Mouse (Mus musculus) kidney, postnatal 0 days (tissue): Measurements from ENCODE around the gene Tenm3. TPM values are rescaled to one million over a fixed set of nuclear protein-coding genes. Genes with fewer than 3 reads are reported as not detected.

Source experiments
- ATAC-seq: fragments of 200-750 bp; cut with Nextera tagmentation; replicated peaks from 2 replicates; pipeline ENCODE4 v1.8.0; 2017; ENCODE audit warnings: low read depth, moderate number of reproducible peaks, moderate TSS enrichment, moderate library complexity; ENCODE audit not compliant: low FRiP score
- DNase-seq: peaks from one replicate; pipeline ENCODE4 v3.0.0-alpha.2; 2016; ENCODE audit warnings: low spot score
- H3K27ac ChIP-seq: fragments of 300-500 bp; sonication (generic); 2 replicates; pipeline ENCODE4 v1.5.1; 2014; ENCODE audit warnings: mild to moderate bottlenecking
- H3K27me3 ChIP-seq: fragments of 300-500 bp; sonication (generic); 2 replicates; pipeline ENCODE4 v1.6.1; 2014; ENCODE audit warnings: low read length, mixed read lengths; ENCODE audit not compliant: insufficient read depth
- H3K36me3 ChIP-seq: fragments of 300-500 bp; sonication (generic); 2 replicates; pipeline ENCODE4 v1.6.1; 2014; ENCODE audit warnings: low read length, mixed read lengths; ENCODE audit not compliant: insufficient read depth
- H3K4me1 ChIP-seq: fragments of 300-500 bp; sonication (generic); replicated peaks from 2 replicates; pipeline ENCODE4 v1.6.1; 2014; ENCODE audit warnings: antibody characterized with exemption, low read length, mixed read lengths; ENCODE audit not compliant: insufficient read depth
- H3K4me2 ChIP-seq: fragments of 300-500 bp; sonication (generic); 2 replicates; pipeline ENCODE4 v1.6.1; 2014; ENCODE audit warnings: mild to moderate bottlenecking, low read length, moderate library complexity, mixed read lengths
- H3K4me3 ChIP-seq: fragments of 300-500 bp; sonication (generic); replicated peaks from 2 replicates; pipeline ENCODE4 v1.5.1; 2014; ENCODE audit warnings: low read depth, low read length
- H3K9ac ChIP-seq: fragments of 300-500 bp; sonication (generic); 2 replicates; pipeline ENCODE4 v1.6.1; 2014; ENCODE audit warnings: low read depth, low read length
- H3K9me3 ChIP-seq: fragments of 300-500 bp; sonication (generic); replicated peaks from 2 replicates; pipeline ENCODE4 v1.6.1; 2016; ENCODE audit warnings: low read length, inconsistent platforms, mixed read lengths
- CTCF ChIP-seq: IDR thresholded peaks from 2 replicates; pipeline ENCODE4 v1.5.1; 2016; ENCODE audit warnings: antibody characterized with exemption, low read depth, mild to moderate bottlenecking, moderate library complexity
- WGBS: fragments of 180-500 bp; shearing (Covaris S2); extraction: QIAGEN DNeasy Blood & Tissue Kit; methylation state at CpG from one replicate; pipeline ENCODE4 v1.1.7; 2014; 5-methylcytosine and 5-hydroxymethylcytosine counted together
- polyA plus RNA-seq: library from polyadenylated mRNA; unstranded; fragments of >200 nt; fragmentation: Nextera tagmentation; extraction: Ambion mirVana; gene quantifications from 2 replicates; pipeline ENCODE4 v1.2.1, GENCODE M21; 2015

The Tenm3 gene
- polyA plus RNA-seq, 1 experiment from 2014 or later = 15.3 TPM

DNA sequence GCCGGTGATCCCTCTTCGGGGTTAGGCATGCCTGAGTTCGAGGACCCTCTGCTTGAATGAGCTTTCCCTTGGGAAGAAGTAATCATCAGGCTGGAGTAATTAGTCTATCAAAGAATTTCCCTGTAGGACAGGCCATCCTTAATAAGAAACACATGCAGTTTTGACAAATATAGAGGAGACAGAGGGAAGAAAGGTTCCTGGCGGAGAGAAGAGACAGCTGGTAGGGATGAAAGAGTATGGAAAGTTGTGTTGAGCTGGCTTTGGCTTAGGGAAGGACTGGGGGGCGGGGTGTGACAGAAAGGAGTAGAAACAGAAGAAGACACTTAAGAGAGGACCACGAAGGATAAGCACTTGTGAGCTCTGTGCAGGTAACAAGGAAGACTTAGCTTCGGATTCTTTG is 194.3 kb downstream of the Tenm3 start:
- Histone ChIP-seq H3K4me2 (no peak overlapping the region), H3K36me3 (no peaks in the 10 kb centered on the region), H3K27me3 (no peaks in the 10 kb centered on the region), H3K27ac (no peak overlapping the region), H3K9me3 (no peaks in the 10 kb centered on the region), H3K4me3 (no peak overlapping the region), H3K4me1 (no peaks in the 10 kb centered on the region), H3K9ac (no peak overlapping the region)
- DNase-seq = peak; percentile 48
- TF ChIP-seq CTCF = no peak
- no peak for ATAC-seq
- WGBS = 74% methylated on average over 7 of the region's 7 CpGs

GRCm38 (mm10) chr8:48646110-48646509 is 197.6 kb downstream of the Tenm3 start:
- Histone ChIP-seq H3K4me2 (no peak overlapping the region), H3K27ac (no peak overlapping the region), H3K9ac (no peak overlapping the region), H3K9me3 (no peaks in the 10 kb centered on the region), H3K36me3 (no peaks in the 10 kb centered on the region), H3K4me1 (no peaks in the 10 kb centered on the region), H3K27me3 (no peaks in the 10 kb centered on the region), H3K4me3 (no peak overlapping the region)
- DNase-seq (no peak), ATAC-seq (no peak)
- WGBS = 79% methylated on average over 18 of the region's 18 CpGs
- TF ChIP-seq CTCF = no peak

GRCm38 (mm10) chr8:48638129-48638528 is 205.6 kb downstream of the Tenm3 start:
- no peak for TF ChIP-seq CTCF
- Histone ChIP-seq H3K4me1 (no peaks in the 10 kb centered on the region), H3K36me3 (no peaks in the 10 kb centered on the region), H3K27ac (no peak overlapping the region), H3K27me3 (no peaks in the 10 kb centered on the region), H3K9me3 (no peaks in the 10 kb centered on the region), H3K9ac (no peak overlapping the region), H3K4me3 (no peak overlapping the region), H3K4me2 (no peak overlapping the region)
- 76% methylated on average over 4 of the region's 4 CpGs for WGBS
- ATAC-seq (no peak), DNase-seq (no peak)

DNA sequence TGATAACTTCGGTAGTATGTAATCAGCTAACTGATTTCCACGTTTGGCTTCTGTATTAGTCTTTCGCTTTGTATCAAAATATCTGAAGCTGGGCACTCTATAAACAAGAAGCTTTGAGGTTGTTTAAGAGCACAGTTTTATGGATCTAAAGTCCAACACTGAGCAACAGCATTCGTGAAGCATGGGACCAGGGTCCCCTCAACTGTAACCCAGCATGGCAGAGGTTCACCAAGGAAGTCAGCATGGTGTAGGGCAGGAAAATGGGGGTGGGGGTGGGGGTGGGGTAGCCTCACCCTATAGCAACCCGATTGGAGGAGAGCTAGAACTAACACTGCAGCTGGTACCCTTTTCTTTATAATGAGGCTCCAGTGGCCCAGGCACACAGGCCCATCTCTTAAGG is 206.8 kb downstream of the Tenm3 start:
- ATAC-seq (no peak), DNase-seq (no peak)
- Histone ChIP-seq H3K9me3 (no peaks in the 10 kb centered on the region), H3K4me3 (no peak overlapping the region), H3K9ac (no peak overlapping the region), H3K27me3 (no peaks in the 10 kb centered on the region), H3K27ac (no peak overlapping the region), H3K36me3 (no peaks in the 10 kb centered on the region), H3K4me1 (no peaks in the 10 kb centered on the region), H3K4me2 (no peak overlapping the region)
- WGBS = 86% methylated on average over 5 of the region's 5 CpGs
- TF ChIP-seq CTCF = no peak

- no peak for TF ChIP-seq CTCF
- Histone ChIP-seq H3K4me2 (no peak overlapping the region), H3K4me1 (no peaks in the 10 kb centered on the region), H3K27ac (no peak overlapping the region), H3K36me3 (no peaks in the 10 kb centered on the region), H3K9me3 (no peaks in the 10 kb centered on the region), H3K9ac (no peak overlapping the region), H3K4me3 (no peak overlapping the region), H3K27me3 (no peaks in the 10 kb centered on the region)
- 46% methylated on average over 4 of the region's 4 CpGs for WGBS
- DNase-seq (peak; percentile 20), ATAC-seq (no peak)
Measured at GRCm38 (mm10) chr8:48635815-48636214, 207.9 kb downstream of the Tenm3 start.

- H3K4me1 ChIP-seq = no peaks in the 10 kb centered on the region
- H3K36me3 ChIP-seq = no peaks in the 10 kb centered on the region
- ATAC-seq (no peak), DNase-seq (no peak)
- H3K4me3 ChIP-seq = no peak overlapping the region
- 43% methylated on average over 8 of the region's 8 CpGs for WGBS
- H3K27ac ChIP-seq = no peak overlapping the region
- H3K9me3 ChIP-seq = no peaks in the 10 kb centered on the region
- no peak for TF ChIP-seq CTCF
- no peak overlapping the region for H3K4me2 ChIP-seq
- H3K9ac ChIP-seq = no peak overlapping the region
- H3K27me3 ChIP-seq = no peaks in the 10 kb centered on the region
Measured at GRCm38 (mm10) chr8:48633426-48633825, 210.3 kb downstream of the Tenm3 start.

- Histone ChIP-seq H3K4me3 (no peak overlapping the region), H3K9ac (no peak overlapping the region), H3K36me3 (no peaks in the 10 kb centered on the region), H3K4me2 (no peak overlapping the region), H3K27ac (no peak overlapping the region), H3K9me3 (no peaks in the 10 kb centered on the region), H3K4me1 (no peaks in the 10 kb centered on the region), H3K27me3 (no peaks in the 10 kb centered on the region)
- WGBS = 89% methylated on average over 11 of the region's 11 CpGs
- ATAC-seq = no peak
- DNase-seq = no peak
- TF ChIP-seq CTCF = no peak
Measured at GRCm38 (mm10) chr8:48622517-48623153, 221.1 kb downstream of the Tenm3 start.
